Mouse (Mus musculus) cerebellum, postnatal 36 days (tissue): Measurements from ENCODE around the gene Polr1e.
"Not testable (repeated sequence)": the region's sequence is repeated elsewhere in the genome, so short reads cannot be mapped to it uniquely, and the experiment has no call there.

Source experiments
- DNase-seq, 2 experiments: peaks; one replicate each; pipeline ENCODE4 v3.0.0; 2021 to 2022; ENCODE audit warnings: mixed read lengths in 2 of 2

Polr1e gene

GRCm38 (mm10) chr4:45010806-45011415 is 7.5 kb upstream of the Polr1e start:
- peak in 1 of 2 experiments; percentile 21 for DNase-seq

- DNase-seq = no peak
Measured at GRCm38 (mm10) chr4:45011581-45012104, 6.7 kb upstream of the Polr1e start.

- DNase-seq = peak; percentile 99 to 100
Measured at GRCm38 (mm10) chr4:45012105-45012975, 6.0 kb upstream of the Polr1e start, which contains the start of gene Zbtb5. Gene Zbtb5, minus strand, starts transcription at chr4:45012412.

- no peak for DNase-seq
Measured at GRCm38 (mm10) chr4:45013031-45013431, 5.4 kb upstream of the Polr1e start.

- no peak for DNase-seq
Measured at GRCm38 (mm10) chr4:45013537-45013936, 4.8 kb upstream of the Polr1e start.

- DNase-seq = peak; percentile 45 to 71
Measured at GRCm38 (mm10) chr4:45015615-45016014, 2.8 kb upstream of the Polr1e start.

GRCm38 (mm10) chr4:45019009-45019408 is 626 bp downstream of the Polr1e start:
- DNase-seq = peak in 1 of 2 experiments; percentile 15

GRCm38 (mm10) chr4:45026459-45026858 is 8.1 kb downstream of the Polr1e start:
- DNase-seq = no peak

- no peak for DNase-seq
Measured at GRCm38 (mm10) chr4:45032586-45032985, 14.2 kb downstream of the Polr1e start.

GRCm38 (mm10) chr4:45034693-45035628 is 16.6 kb downstream of the Polr1e start:
- DNase-seq = no peak

- no peak for DNase-seq
Measured at GRCm38 (mm10) chr4:45036048-45036447, 17.7 kb downstream of the Polr1e start.

- DNase-seq = no peak
Measured at GRCm38 (mm10) chr4:45036571-45036970, 18.2 kb downstream of the Polr1e start.

GRCm38 (mm10) chr4:45037455-45038410 is 19.4 kb downstream of the Polr1e start:
- DNase-seq = no peak

GRCm38 (mm10) chr4:45038879-45039278 is 20.5 kb downstream of the Polr1e start:
- DNase-seq = not testable (repeated sequence)

GRCm38 (mm10) chr4:45039546-45039945 is 21.2 kb downstream of the Polr1e start:
- DNase-seq = not testable (repeated sequence)

GRCm38 (mm10) chr4:45040795-45041194 is 22.4 kb downstream of the Polr1e start:
- no peak for DNase-seq

- no peak for DNase-seq
Measured at GRCm38 (mm10) chr4:45046679-45047078, 28.3 kb downstream of the Polr1e start.

- no peak for DNase-seq
Measured at GRCm38 (mm10) chr4:45047286-45047887, 29.0 kb downstream of the Polr1e start.

- DNase-seq = no peak
Measured at GRCm38 (mm10) chr4:45047956-45048355, 29.6 kb downstream of the Polr1e start.

GRCm38 (mm10) chr4:45054862-45055261 is 36.5 kb downstream of the Polr1e start:
- DNase-seq = peak; percentile 9 to 18

- DNase-seq = peak; percentile 37 to 41
Measured at GRCm38 (mm10) chr4:45055451-45055850, 37.1 kb downstream of the Polr1e start.
